Mouse (Mus musculus) neutrophil, adult 59 days (primary cell): ENCODE measurements around the gene Olfr73. TPM values are rescaled to one million over a fixed set of nuclear protein-coding genes. Genes with fewer than 3 reads are reported as not detected.

Source experiments
- total RNA-seq, 2 experiments: library from RNA; stranded (reverse); gene quantifications; 1 replicate in 1 of 2; 2 replicates in 1 of 2; pipeline ENCODE4 v1.2.4; 2023

The Olfr73 gene
- total RNA-seq, result not detected

GRCm38 (mm10) chr2:88037599-88037998 is at the start of gene Olfr73:
TSS of gene Olfr73 (minus strand) at chr2:88037699.

GRCm38 (mm10) chr2:88071730-88072129 is 34.2 kb upstream of the Olfr73 start, which contains the start of gene Olfr1163:
TSS of gene Olfr1163 (minus strand) at chr2:88071830.

GRCm38 (mm10) chr2:88051029-88051428 is 13.5 kb upstream of the Olfr73 start, which contains the start of gene Olfr1162:
TSS of gene Olfr1162 (minus strand) at chr2:88051129.

GRCm38 (mm10) chr2:88022474-88022873 is 15.0 kb downstream of the Olfr73 start, which contains the start of gene Olfr1161:
TSS of gene Olfr1161 (plus strand) at chr2:88022774.

GRCm38 (mm10) chr2:88007515-88008318 is 29.8 kb downstream of the Olfr73 start, which contains the start of gene Olfr1160:
TSS of gene Olfr1160 (minus strand) at chr2:88008268.

GRCm38 (mm10) chr2:87989813-87990212 is 47.7 kb downstream of the Olfr73 start, which contains the start of gene Olfr1158:
TSS of gene Olfr1158 (plus strand) at chr2:87990113.

Other genes starting within 250 kb of the Olfr73 start
- not detected for gene Olfr1143, start 237.1 kb downstream of the Olfr73 start, total RNA-seq
- not detected for gene Olfr1145, start 227.9 kb downstream of the Olfr73 start, total RNA-seq
- gene Olfr1148, start 207.2 kb downstream of the Olfr73 start, total RNA-seq, result not detected
- gene Olfr1150-ps1, start 193.7 kb downstream of the Olfr73 start, total RNA-seq, result not detected
- gene Olfr1151, start 181.8 kb downstream of the Olfr73 start, total RNA-seq, result not detected
- gene Olfr1152, start 171.2 kb downstream of the Olfr73 start, total RNA-seq, result not detected
- gene Olfr1153, start 142.7 kb downstream of the Olfr73 start, total RNA-seq, result not detected
- gene Olfr1154, start 132.5 kb downstream of the Olfr73 start, total RNA-seq, result not detected
- gene Olfr1155, start 92.6 kb downstream of the Olfr73 start, total RNA-seq, result not detected
- not detected for gene Olfr1156, start 84.6 kb downstream of the Olfr73 start, total RNA-seq
- gene Olfr1157, start 69.4 kb downstream of the Olfr73 start, total RNA-seq, result not detected
- not detected for gene Olfr74, start 63.0 kb downstream of the Olfr73 start, total RNA-seq
- gene Olfr1158, start 47.6 kb downstream of the Olfr73 start, total RNA-seq, result not detected
- not detected for gene Olfr1160, start 29.4 kb downstream of the Olfr73 start, total RNA-seq
- not detected for gene Olfr1161, start 14.9 kb downstream of the Olfr73 start, total RNA-seq
- not detected for gene Olfr1162, start 13.4 kb upstream of the Olfr73 start, total RNA-seq
- not detected for gene Olfr1163, start 34.1 kb upstream of the Olfr73 start, total RNA-seq
- not detected for gene Olfr1164, start 56.3 kb upstream of the Olfr73 start, total RNA-seq
- gene Olfr1166, start 90.6 kb upstream of the Olfr73 start, total RNA-seq, result not detected
- not detected for gene Olfr1167, start 117.5 kb upstream of the Olfr73 start, total RNA-seq
- gene Olfr1168, start 144.2 kb upstream of the Olfr73 start, total RNA-seq, result not detected
- gene Olfr1170, start 190.6 kb upstream of the Olfr73 start, total RNA-seq, result not detected
- gene Olfr1173, start 242.2 kb upstream of the Olfr73 start, total RNA-seq, result not detected